Mouse (Mus musculus) neural tube, embryonic 11.5 days (tissue): ENCODE data around the gene Nek7. TPM values are rescaled to one million over a fixed set of nuclear protein-coding genes. Genes with fewer than 3 reads are reported as not detected.

Experiments
- ATAC-seq: fragments of 200-750 bp; cut with Nextera tagmentation; 2 replicates; pipeline ENCODE4 v1.8.0; 2017; ENCODE audit warnings: moderate number of reproducible peaks, mild to moderate bottlenecking, moderate TSS enrichment, moderate library complexity; ENCODE audit not compliant: insufficient read depth, low FRiP score, low TSS enrichment
- DNase-seq: peaks from one replicate; pipeline ENCODE4 v3.0.0-alpha.2; 2015; ENCODE audit warnings: low spot score
- H3K27ac ChIP-seq: fragments of 300-500 bp; sonication (generic); 2 replicates; pipeline ENCODE4 v1.5.1; 2014; ENCODE audit warnings: low read depth, mild to moderate bottlenecking, low read length
- H3K27me3 ChIP-seq: fragments of 300-500 bp; sonication (generic); 2 replicates; pipeline ENCODE4 v1.6.1; 2014; ENCODE audit warnings: mild to moderate bottlenecking, low read length, mixed read lengths; ENCODE audit not compliant: control insufficient read depth, insufficient read depth
- H3K36me3 ChIP-seq: fragments of 300-500 bp; sonication (generic); 2 replicates; pipeline ENCODE4 v1.6.1; 2014; ENCODE audit warnings: mild to moderate bottlenecking, low read length, moderate library complexity, mixed read lengths; ENCODE audit not compliant: control insufficient read depth, insufficient read depth
- H3K4me1 ChIP-seq: fragments of 300-500 bp; sonication (generic); 2 replicates; pipeline ENCODE4 v1.6.1; 2014; ENCODE audit warnings: low read length, mixed read lengths; ENCODE audit not compliant: control insufficient read depth, insufficient read depth
- H3K4me2 ChIP-seq: fragments of 300-500 bp; sonication (generic); 2 replicates; pipeline ENCODE4 v1.6.1; 2014; ENCODE audit warnings: low read depth, mild to moderate bottlenecking, moderate library complexity
- H3K4me3 ChIP-seq: fragments of 300-500 bp; sonication (generic); 2 replicates; pipeline ENCODE4 v1.5.1; 2014; ENCODE audit warnings: low read depth, low read length
- H3K9ac ChIP-seq: fragments of 300-500 bp; sonication (generic); 2 replicates; pipeline ENCODE4 v1.6.1; 2014; ENCODE audit warnings: mild to moderate bottlenecking, low read length
- H3K9me3 ChIP-seq: fragments of 300-500 bp; sonication (generic); 2 replicates; pipeline ENCODE4 v1.6.1; 2016; ENCODE audit warnings: low read length; ENCODE audit not compliant: control insufficient read depth
- WGBS: fragments of 180-500 bp; shearing (Covaris S2); extraction: QIAGEN DNeasy Blood & Tissue Kit; methylation state at CpG from one replicate; pipeline ENCODE4 v1.1.7; 2014; 5-methylcytosine and 5-hydroxymethylcytosine counted together
- polyA plus RNA-seq: library from polyadenylated mRNA; unstranded; fragments of >200 nt; fragmentation: Nextera tagmentation; extraction: Ambion mirVana; gene quantifications from 2 replicates; pipeline ENCODE4 v1.2.1, GENCODE M21; 2014

Gene Nek7
- polyA plus RNA-seq, 1 experiment from 2014 or later, result 23.4 TPM

DNA sequence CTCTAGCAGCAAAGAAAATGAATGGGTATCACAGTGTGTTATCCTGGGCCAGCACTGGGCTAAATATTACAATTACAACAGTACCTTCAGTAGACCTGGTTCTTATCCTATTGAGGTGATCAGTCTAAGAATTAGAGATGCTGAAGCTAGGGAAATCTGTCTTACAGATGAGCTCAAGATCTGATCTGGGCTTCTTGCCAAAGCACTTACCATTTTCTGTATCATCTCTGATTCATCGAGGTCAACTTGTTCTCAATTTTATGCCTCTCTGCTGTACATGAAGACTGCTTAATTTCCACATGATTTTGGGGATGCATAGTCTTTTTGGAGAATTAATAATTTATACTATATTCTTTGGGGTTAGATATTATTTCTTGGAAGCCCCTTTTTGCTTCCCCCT, 173.1 kb downstream of the Nek7 start:
- Histone ChIP-seq H3K9ac (no peak overlapping the region), H3K4me2 (no peak overlapping the region), H3K27me3 (no peaks in the 10 kb centered on the region), H3K27ac (no peak overlapping the region), H3K4me3 (no peak overlapping the region), H3K36me3 (no peaks in the 10 kb centered on the region), H3K4me1 (no peaks in the 10 kb centered on the region), H3K9me3 (no peaks in the 10 kb centered on the region)
- ATAC-seq (no peak), DNase-seq (no peak)
- WGBS, result 96% methylated on average over 1 of the region's 1 CpGs

Other genes starting within 250 kb of the Nek7 start
- gene Lhx9, start 228.4 kb upstream of the Nek7 start, polyA plus RNA-seq, result 10.6 and 11.4 TPM in 2 replicates
- gene 2310009B15Rik, start 236.7 kb upstream of the Nek7 start, polyA plus RNA-seq, result 33.9 and 37.4 TPM in 2 replicates